ENCODE assay signal across 12 mouse cellular contexts in the genomic region with DNA sequence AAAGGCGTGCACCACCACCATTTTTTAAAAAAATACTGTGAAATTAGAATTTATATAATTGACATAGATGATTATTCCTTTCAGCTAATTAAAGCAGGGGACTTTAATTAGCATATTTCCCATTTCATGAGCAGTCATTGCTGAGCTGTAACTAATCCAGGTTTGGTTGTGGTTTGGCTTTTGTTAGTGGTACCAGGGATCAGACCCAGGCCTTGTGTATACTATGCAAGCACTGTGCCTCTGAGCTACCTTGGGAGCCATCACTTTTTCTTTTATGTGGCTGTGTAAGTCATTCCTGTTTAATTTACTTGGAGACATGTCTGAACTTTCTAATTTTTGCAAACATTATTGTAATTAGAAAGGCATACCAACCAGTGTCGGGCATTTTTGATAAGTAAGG. TPM values are rescaled to one million over a fixed set of nuclear protein-coding genes. Genes with fewer than 3 reads are reported as not detected.
DNase-seq lines count a peak whose midpoint lies in the region; ATAC-seq lines count a peak whose summit lies in the region.
"Had no signal": no experiment of that assay in that cellular context is flagged by ENCODE, and none has a peak within 500 bp of the region (broad histone marks: within the 10 kb centered on the region; RNA-seq: fewer than 3 reads in every experiment).

No protein-coding gene starts in this region.

- no peak overlapping the region; the same call in 1 of the 2 replicates for H3K9ac ChIP-seq in hindbrain, embryonic 12.5 days
- H3K9ac ChIP-seq in forebrain, embryonic 13.5 days: no peak overlapping the region
- H3K9ac ChIP-seq in midbrain, embryonic 14.5 days (replicated peaks; ENCODE audit: low read length): peak overlapping the region; percentile 78; the same call in 1 of the 2 replicates

- H3K9me3 ChIP-seq in hindbrain, embryonic 12.5 days (replicated peaks): no peaks in the 10 kb centered on the region
- no peaks in the 10 kb centered on the region for H3K9me3 ChIP-seq in hindbrain, embryonic 10.5 days
- no peaks in the 10 kb centered on the region for H3K9me3 ChIP-seq in forebrain, embryonic 13.5 days (replicated peaks)
- no peaks in the 10 kb centered on the region for H3K9me3 ChIP-seq in midbrain, embryonic 14.5 days (ENCODE audit: control insufficient read depth, low read length)
- H3K9me3 ChIP-seq: embryonic facial prominence, embryonic 12.5 days had no signal

- 75% methylated on average over 2 of the region's 2 CpGs for WGBS in hindbrain, embryonic 12.5 days
- WGBS in hindbrain, embryonic 10.5 days: 87% methylated on average over 2 of the region's 2 CpGs
- 62% methylated on average over 2 of the region's 2 CpGs for WGBS in forebrain, embryonic 13.5 days
- WGBS in midbrain, embryonic 14.5 days: 58% methylated on average over 2 of the region's 2 CpGs

- H3K27ac ChIP-seq in hindbrain, embryonic 12.5 days: peak overlapping the region; percentile 93; the same call in 1 of the 2 replicates
- no peak overlapping the region for H3K27ac ChIP-seq in hindbrain, embryonic 10.5 days
- H3K27ac ChIP-seq in forebrain, embryonic 13.5 days: peak overlapping the region; percentile 98; the same call in 1 of the 2 replicates
- peak overlapping the region; percentile 99 for H3K27ac ChIP-seq in midbrain, embryonic 14.5 days (replicated peaks; ENCODE audit: low read depth, low read length)
- H3K27ac ChIP-seq: embryonic facial prominence, embryonic 12.5 days had no signal

- H3K4me1 ChIP-seq in hindbrain, embryonic 12.5 days: peaks cover 32% of the 10 kb centered on the region
- H3K4me1 ChIP-seq in hindbrain, embryonic 10.5 days (replicated peaks): peaks cover 25% of the 10 kb centered on the region
- H3K4me1 ChIP-seq in forebrain, embryonic 13.5 days: peaks cover 61% of the 10 kb centered on the region
- H3K4me1 ChIP-seq in midbrain, embryonic 14.5 days (ENCODE audit: control insufficient read depth, insufficient read depth, low read length): peaks cover 45% of the 10 kb centered on the region

- ATAC-seq in hindbrain, embryonic 12.5 days (ENCODE audit: low FRiP score): no peak
- ATAC-seq in forebrain, embryonic 13.5 days: no peak
- no peak for ATAC-seq in midbrain, embryonic 14.5 days (ENCODE audit: low FRiP score, low TSS enrichment)
- ATAC-seq: intestine, postnatal 0 days; Patski had no signal

- peak; percentile 46 for DNase-seq in cerebellum, adult 9-10 months
- no peak for DNase-seq in cerebellum, postnatal 25 days
- DNase-seq in hindbrain, embryonic 10.5 days (ENCODE audit: low spot score): no peak
- DNase-seq in midbrain, embryonic 14.5 days: peak; percentile 49
- no peak for DNase-seq in urinary bladder, adult 2 months (ENCODE audit: low spot score)
- DNase-seq in lung, postnatal 36 days: no peak
- DNase-seq: lung, postnatal 10 days had no signal

- H3K36me3 ChIP-seq in hindbrain, embryonic 12.5 days: no peaks in the 10 kb centered on the region
- no peaks in the 10 kb centered on the region for H3K36me3 ChIP-seq in hindbrain, embryonic 10.5 days
- no peaks in the 10 kb centered on the region for H3K36me3 ChIP-seq in forebrain, embryonic 13.5 days (ENCODE audit: poor library complexity, severe bottlenecking)
- H3K36me3 ChIP-seq in midbrain, embryonic 14.5 days (ENCODE audit: control insufficient read depth, insufficient read depth, low read length): no peaks in the 10 kb centered on the region
- H3K36me3 ChIP-seq: embryonic facial prominence, embryonic 12.5 days had no signal

- no peaks in the 10 kb centered on the region for H3K27me3 ChIP-seq in hindbrain, embryonic 12.5 days
- H3K27me3 ChIP-seq in hindbrain, embryonic 10.5 days (ENCODE audit: insufficient read depth, poor library complexity, severe bottlenecking): 0 out of 2 replicates have a peak, but pooled peaks cover 3% of the 10 kb centered on the region
- H3K27me3 ChIP-seq in forebrain, embryonic 13.5 days: no peaks in the 10 kb centered on the region
- no peaks in the 10 kb centered on the region for H3K27me3 ChIP-seq in midbrain, embryonic 14.5 days (ENCODE audit: control insufficient read depth, insufficient read depth, low read length)
- H3K27me3 ChIP-seq: embryonic facial prominence, embryonic 12.5 days; Patski had no signal

- peak overlapping the region; percentile 57 for H3K4me2 ChIP-seq in hindbrain, embryonic 12.5 days (replicated peaks)
- peak overlapping the region; percentile 68 for H3K4me2 ChIP-seq in forebrain, embryonic 13.5 days
- H3K4me2 ChIP-seq in midbrain, embryonic 14.5 days (ENCODE audit: low read length): peak overlapping the region; percentile 67

- peak overlapping the region; percentile 42 for H3K4me3 ChIP-seq in hindbrain, embryonic 12.5 days
- H3K4me3 ChIP-seq in hindbrain, embryonic 10.5 days: no peak overlapping the region
- H3K4me3 ChIP-seq in forebrain, embryonic 13.5 days: peak overlapping the region; percentile 50
- peak overlapping the region; percentile 51 for H3K4me3 ChIP-seq in midbrain, embryonic 14.5 days (replicated peaks; ENCODE audit: low read depth, low read length)

RNA-seq across cellular contexts. Expression of gene Fam214a, which starts 24.6 kb away (rescaled TPM):
- polyA plus RNA-seq in hindbrain, embryonic 12.5 days (2016; fragmentation: Nextera tagmentation; extraction: Ambion mirVana): 26.8 and 30.9 TPM in 2 replicates
- polyA plus RNA-seq in hindbrain, embryonic 10.5 days (2016; fragmentation: Nextera tagmentation; extraction: Ambion mirVana): 8.6 and 13.1 TPM in 2 replicates
- 25.7 and 28.4 TPM in 2 replicates for polyA plus RNA-seq in forebrain, embryonic 13.5 days (2015; fragmentation: Nextera tagmentation; extraction: Ambion mirVana)
- polyA plus RNA-seq in midbrain, embryonic 14.5 days (2014; fragmentation: Nextera tagmentation; extraction: Ambion mirVana): 26.0 and 35.9 TPM in 2 replicates
- polyA plus RNA-seq in urinary bladder, adult 2 months (2012; rRNA removed): 19.4 and 25.6 TPM in 2 replicates

Comparison
In these comparisons a context has a peak if more than half of its experiments do, and no peak if none do; other contexts are left out.
1. DNase-seq: peak in cerebellum, adult 9-10 months (single experiment) and midbrain, embryonic 14.5 days (single experiment); none in cerebellum, postnatal 25 days (0 of 2), hindbrain, embryonic 10.5 days (single experiment), urinary bladder, adult 2 months (single experiment) and lung, postnatal 36 days (single experiment).
2. Peak in every context shown above with its lines, with median percentiles within 50 percentile points of each other: H3K4me2 ChIP-seq.